Mouse (Mus musculus) midbrain, embryonic 14.5 days (tissue): ENCODE data around the gene Hacd3. TPM values are rescaled to one million over a fixed set of nuclear protein-coding genes. Genes with fewer than 3 reads are reported as not detected.

Experiments
- ATAC-seq: fragments of 200-750 bp; cut with Nextera tagmentation; 2 replicates; pipeline ENCODE4 v1.8.0; 2017; ENCODE audit warnings: moderate number of reproducible peaks, moderate library complexity; ENCODE audit not compliant: low FRiP score, low TSS enrichment
- DNase-seq: peaks from one replicate; pipeline ENCODE4 v3.0.0-alpha.2; 2015
- H3K27ac ChIP-seq: fragments of 300-500 bp; sonication (generic); replicated peaks from 2 replicates; pipeline ENCODE4 v1.5.1; 2014; ENCODE audit warnings: mild to moderate bottlenecking, low read depth, low read length, moderate library complexity
- H3K27me3 ChIP-seq: fragments of 300-500 bp; sonication (generic); 2 replicates; pipeline ENCODE4 v1.6.1; 2014; ENCODE audit warnings: low read length, control low read depth, mixed read lengths; ENCODE audit not compliant: control insufficient read depth, insufficient read depth
- H3K36me3 ChIP-seq: fragments of 300-500 bp; sonication (generic); 2 replicates; pipeline ENCODE4 v1.6.1; 2014; ENCODE audit warnings: low read length, control low read depth; ENCODE audit not compliant: control insufficient read depth, insufficient read depth
- H3K4me1 ChIP-seq: fragments of 300-500 bp; sonication (generic); 2 replicates; pipeline ENCODE4 v1.6.1; 2014; ENCODE audit warnings: mild to moderate bottlenecking, antibody characterized with exemption, low read length, control low read depth; ENCODE audit not compliant: control insufficient read depth, insufficient read depth
- H3K4me2 ChIP-seq: fragments of 300-500 bp; sonication (generic); 2 replicates; pipeline ENCODE4 v1.6.1; 2014; ENCODE audit warnings: mild to moderate bottlenecking, low read length, moderate library complexity
- H3K4me3 ChIP-seq: fragments of 300-500 bp; sonication (generic); replicated peaks from 2 replicates; pipeline ENCODE4 v1.5.1; 2014; ENCODE audit warnings: low read depth, low read length
- H3K9ac ChIP-seq: fragments of 300-500 bp; sonication (generic); replicated peaks from 2 replicates; pipeline ENCODE4 v1.6.1; 2014; ENCODE audit warnings: mild to moderate bottlenecking, low read length, moderate library complexity
- H3K9me3 ChIP-seq: fragments of 300-500 bp; sonication (generic); 2 replicates; pipeline ENCODE4 v1.6.1; 2016; ENCODE audit warnings: low read length, control low read depth, mixed read lengths; ENCODE audit not compliant: control insufficient read depth
- WGBS: fragments of 180-500 bp; shearing (Covaris S2); extraction: QIAGEN DNeasy Blood & Tissue Kit; methylation state at CpG from one replicate; pipeline ENCODE4 v1.1.7; 2014; 5-methylcytosine and 5-hydroxymethylcytosine counted together
- polyA plus RNA-seq: library from polyadenylated mRNA; unstranded; fragments of >200 nt; fragmentation: Nextera tagmentation; extraction: Ambion mirVana; gene quantifications from 2 replicates; pipeline ENCODE4 v1.2.1, GENCODE M21; 2014

The Hacd3 gene
- polyA plus RNA-seq, 1 experiment from 2014 or later: 171 TPM

DNA sequence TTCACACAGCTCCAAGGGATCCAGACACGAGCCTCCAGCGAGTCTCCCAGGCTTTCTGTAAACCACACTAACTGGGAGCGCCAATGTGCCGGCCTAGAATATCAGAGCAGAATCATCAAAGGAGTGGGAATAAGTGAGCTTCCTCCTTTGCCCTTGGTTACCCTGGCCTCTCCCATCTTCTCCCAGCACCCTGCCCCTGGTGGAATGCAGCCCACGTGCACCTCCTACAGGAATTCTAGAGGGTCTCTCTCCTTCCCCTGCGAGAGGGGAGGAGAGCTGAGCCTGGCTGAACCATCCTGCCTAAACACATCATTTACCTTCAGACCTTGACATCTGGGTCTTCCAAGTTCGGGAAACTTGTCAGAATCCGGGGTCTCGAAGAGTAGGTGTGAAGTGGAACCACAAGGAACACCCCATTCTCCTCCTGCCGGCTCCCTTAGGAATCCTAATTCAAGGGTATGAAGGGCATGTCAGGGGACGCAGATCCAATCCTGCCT is 70.3 kb downstream of the Hacd3 start, which contains the start of gene Slc24a1:
Gene Slc24a1, minus strand, starts transcription at position 447 of the 497 bp plus-strand sequence.
- 33% methylated on average over 11 of the region's 11 CpGs for WGBS

DNA sequence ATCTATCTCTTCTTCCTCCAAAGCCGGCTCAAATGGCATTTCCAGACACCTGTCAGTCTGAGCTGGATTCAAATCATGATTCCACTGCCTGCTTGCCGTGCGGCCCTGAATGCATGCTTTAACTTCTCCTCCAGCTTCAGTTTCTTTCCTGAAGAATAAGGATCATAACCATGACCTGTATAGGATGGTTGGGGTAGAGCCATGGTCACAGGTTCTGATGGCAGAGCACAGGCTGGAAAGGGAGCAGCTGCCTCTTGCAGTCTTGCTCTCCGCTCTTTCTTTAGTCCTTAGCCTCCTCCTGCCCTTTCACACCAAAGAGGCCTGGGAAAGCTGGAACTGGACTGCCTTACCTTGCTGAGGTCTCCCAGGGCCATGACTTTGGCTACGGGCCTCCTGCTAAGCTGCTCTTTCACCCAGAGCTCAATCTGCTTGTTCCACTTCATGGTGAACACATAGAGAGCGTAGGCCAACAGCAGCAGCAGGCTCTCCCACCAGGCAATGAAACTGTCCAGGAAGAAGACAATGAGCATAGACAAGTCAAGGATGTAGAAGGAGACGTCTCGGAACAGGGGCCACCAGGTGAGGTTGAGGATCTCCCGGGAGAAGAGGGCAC is 73.9 kb downstream of the Hacd3 start:
- ATAC-seq (no peak), DNase-seq (no peak)
- Histone ChIP-seq H3K27me3 (0 out of 2 replicates have a peak, but pooled peaks cover 2% of the 10 kb centered on the region), H3K9me3 (no peaks in the 10 kb centered on the region), H3K9ac (no peak overlapping the region), H3K4me1 (0 out of 2 replicates have a peak, but pooled peaks cover 4% of the 10 kb centered on the region), H3K4me2 (no peak overlapping the region), H3K27ac (no peak overlapping the region), H3K4me3 (no peak overlapping the region), H3K36me3 (no peaks in the 10 kb centered on the region)
- WGBS: 85% methylated on average over 9 of the region's 9 CpGs

More for the DNA sequence above, 70.3 kb downstream of the Hacd3 start, which contains the start of gene Slc24a1:
- H3K9me3 ChIP-seq: no peaks in the 10 kb centered on the region
- no peak within 1 kb of the TSS for H3K4me3 ChIP-seq
- no peaks in the 10 kb centered on the region for H3K36me3 ChIP-seq
- 0 out of 2 replicates have a peak, but pooled peaks cover 4% of the 10 kb centered on the region for H3K4me1 ChIP-seq
- no peak for ATAC-seq
- DNase-seq: no peak
- no peak within 1 kb of the TSS for H3K27ac ChIP-seq
- H3K4me2 ChIP-seq: no peak within 1 kb of the TSS
- no peak within 1 kb of the TSS for H3K9ac ChIP-seq
- H3K27me3 ChIP-seq: peaks cover 2% of the 10 kb centered on the region; the same call in 1 of the 2 replicates

DNA sequence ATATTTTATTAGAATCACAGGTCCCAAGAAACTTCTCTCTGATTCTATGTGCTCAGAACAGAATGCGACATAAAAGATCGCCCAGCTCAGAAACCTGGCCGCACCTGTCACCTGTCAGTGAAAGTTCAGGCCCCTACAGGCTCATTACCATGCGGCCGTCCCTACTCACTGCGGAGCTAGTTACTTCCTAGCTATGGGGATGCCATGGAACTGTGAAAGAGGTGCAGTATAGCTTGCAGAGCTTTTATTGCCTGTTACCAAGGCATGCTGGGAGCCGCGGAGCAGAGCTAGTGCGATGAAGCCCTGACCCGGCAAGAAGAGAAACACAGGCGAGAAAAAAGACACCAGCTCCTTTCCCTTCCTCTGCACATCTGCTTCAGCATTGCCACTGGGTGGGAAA is 77.5 kb downstream of the Hacd3 start:
- H3K4me3 ChIP-seq: no peak overlapping the region
- ATAC-seq (no peak), DNase-seq (no peak)
- no peaks in the 10 kb centered on the region for H3K4me1 ChIP-seq
- H3K36me3 ChIP-seq: no peaks in the 10 kb centered on the region
- 29% methylated on average over 11 of the region's 11 CpGs for WGBS
- no peak overlapping the region for H3K27ac ChIP-seq
- H3K27me3 ChIP-seq: no peaks in the 10 kb centered on the region
- no peak overlapping the region for H3K4me2 ChIP-seq
- no peaks in the 10 kb centered on the region for H3K9me3 ChIP-seq
- H3K9ac ChIP-seq: no peak overlapping the region

DNA sequence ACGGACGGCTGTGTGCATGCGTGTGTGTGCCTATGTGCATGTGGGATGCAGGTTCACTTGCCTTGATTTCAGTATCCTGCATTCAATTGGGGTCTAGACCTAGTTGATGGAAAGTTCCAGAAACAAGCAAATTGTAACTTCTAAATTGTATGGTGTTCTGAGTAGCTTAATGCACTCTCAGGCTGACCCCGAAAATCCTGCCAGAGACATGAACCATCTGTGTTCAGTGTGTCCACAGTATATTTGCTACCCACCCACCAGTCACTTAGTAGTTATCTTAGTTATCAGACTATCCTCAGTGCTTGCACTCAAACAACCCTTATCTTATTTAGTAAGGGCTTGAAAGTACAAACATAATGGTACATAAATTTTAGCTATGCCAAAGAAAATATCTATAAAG is 79.8 kb downstream of the Hacd3 start:
- no peaks in the 10 kb centered on the region for H3K27me3 ChIP-seq
- ATAC-seq: no peak
- H3K4me3 ChIP-seq: no peak overlapping the region
- no peaks in the 10 kb centered on the region for H3K36me3 ChIP-seq
- H3K4me2 ChIP-seq: no peak overlapping the region
- no peaks in the 10 kb centered on the region for H3K4me1 ChIP-seq
- no peaks in the 10 kb centered on the region for H3K9me3 ChIP-seq
- H3K9ac ChIP-seq: no peak overlapping the region
- 85% methylated on average over 4 of the region's 4 CpGs for WGBS
- H3K27ac ChIP-seq: no peak overlapping the region
- no peak for DNase-seq

DNA sequence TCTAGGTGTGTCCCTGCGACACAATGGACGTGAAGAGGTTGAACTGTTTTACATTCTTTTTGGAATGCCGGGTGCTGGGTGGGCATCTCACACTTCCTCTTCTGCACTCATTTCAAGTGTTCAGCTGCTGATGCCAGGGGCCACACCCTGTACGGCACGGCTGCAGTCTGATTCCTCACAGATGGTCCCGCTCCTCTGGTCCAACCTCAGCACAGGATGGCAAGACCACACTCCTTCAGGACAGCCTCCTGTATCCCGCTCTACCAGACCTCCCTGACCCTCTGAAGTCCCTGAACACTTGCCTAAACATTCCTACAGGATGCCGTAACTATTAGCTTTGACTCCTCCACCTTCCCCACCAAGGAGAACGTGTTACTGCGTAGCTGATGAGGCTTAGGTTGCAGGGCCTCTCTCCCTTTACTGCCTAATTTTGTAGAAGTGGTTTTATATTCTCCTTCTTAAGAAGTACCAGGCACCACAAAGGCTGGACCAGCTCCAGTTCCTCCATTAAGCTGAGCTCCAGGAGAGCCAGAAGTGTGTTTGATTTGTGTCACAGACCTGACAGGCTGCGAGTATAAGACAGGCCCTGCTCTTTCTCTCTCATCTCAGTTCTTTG is 80.7 kb downstream of the Hacd3 start:
- H3K27me3 ChIP-seq: no peaks in the 10 kb centered on the region

DNA sequence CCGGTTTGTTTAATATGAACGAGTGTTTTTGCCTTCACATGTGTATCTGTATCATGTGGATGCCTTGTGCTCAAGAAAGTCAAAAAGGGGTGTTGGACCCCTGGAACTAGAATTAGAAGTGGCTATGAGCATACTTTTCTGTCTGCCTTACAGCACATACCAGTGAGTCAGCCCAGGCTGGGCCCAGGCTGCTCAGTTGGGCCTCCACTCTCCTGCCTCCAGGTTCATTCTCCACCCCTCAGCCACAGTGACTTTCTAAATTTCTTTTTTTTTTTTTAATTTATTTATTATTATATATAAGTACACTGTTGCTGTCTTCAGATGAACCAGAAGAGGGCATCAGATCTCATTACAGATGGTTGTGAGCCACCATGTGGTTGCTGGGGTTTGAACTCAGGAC is 81.7 kb downstream of the Hacd3 start:
- no peak overlapping the region for H3K27ac ChIP-seq
- no peaks in the 10 kb centered on the region for H3K9me3 ChIP-seq
- no peaks in the 10 kb centered on the region for H3K27me3 ChIP-seq
- ATAC-seq (no peak), DNase-seq (no peak)
- H3K4me3 ChIP-seq: no peak overlapping the region
- no peak overlapping the region for H3K9ac ChIP-seq
- no peak overlapping the region for H3K4me2 ChIP-seq
- no peaks in the 10 kb centered on the region for H3K36me3 ChIP-seq
- WGBS: 85% methylated on average over 2 of the region's 2 CpGs
- H3K4me1 ChIP-seq: no peaks in the 10 kb centered on the region

More for the DNA sequence above, 80.7 kb downstream of the Hacd3 start:
- Histone ChIP-seq H3K27ac (no peak overlapping the region), H3K36me3 (no peaks in the 10 kb centered on the region), H3K9me3 (no peaks in the 10 kb centered on the region), H3K4me2 (no peak overlapping the region), H3K4me1 (no peaks in the 10 kb centered on the region), H3K9ac (no peak overlapping the region), H3K4me3 (no peak overlapping the region)
- ATAC-seq (no peak), DNase-seq (no peak)
- WGBS: 88% methylated on average over 11 of the region's 11 CpGs

DNA sequence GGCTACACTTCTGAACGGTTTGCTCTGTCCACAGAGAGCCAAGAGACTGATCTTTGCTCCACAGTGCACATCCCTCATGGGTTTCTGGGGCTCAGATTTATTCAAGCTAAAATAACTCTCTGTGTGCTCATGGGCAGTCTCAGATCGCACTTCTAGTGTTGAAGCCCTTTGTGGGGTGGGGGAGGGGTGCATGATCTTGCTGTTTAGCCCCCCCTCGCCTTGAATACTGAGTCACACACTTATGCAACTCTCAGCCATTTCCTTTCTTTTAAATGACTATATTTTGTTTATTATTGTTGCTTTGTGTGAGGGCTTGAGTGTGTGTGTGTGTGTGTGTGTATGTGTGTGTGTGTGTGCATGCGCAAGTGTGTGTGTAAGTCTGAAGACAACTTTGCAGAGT is 82.2 kb downstream of the Hacd3 start:
- Histone ChIP-seq H3K9ac (no peak overlapping the region), H3K27ac (no peak overlapping the region), H3K9me3 (no peaks in the 10 kb centered on the region), H3K4me2 (no peak overlapping the region), H3K27me3 (no peaks in the 10 kb centered on the region), H3K4me3 (no peak overlapping the region), H3K4me1 (no peaks in the 10 kb centered on the region), H3K36me3 (no peaks in the 10 kb centered on the region)
- DNase-seq (no peak), ATAC-seq (no peak)
- WGBS: 69% methylated on average over 4 of the region's 4 CpGs

DNA sequence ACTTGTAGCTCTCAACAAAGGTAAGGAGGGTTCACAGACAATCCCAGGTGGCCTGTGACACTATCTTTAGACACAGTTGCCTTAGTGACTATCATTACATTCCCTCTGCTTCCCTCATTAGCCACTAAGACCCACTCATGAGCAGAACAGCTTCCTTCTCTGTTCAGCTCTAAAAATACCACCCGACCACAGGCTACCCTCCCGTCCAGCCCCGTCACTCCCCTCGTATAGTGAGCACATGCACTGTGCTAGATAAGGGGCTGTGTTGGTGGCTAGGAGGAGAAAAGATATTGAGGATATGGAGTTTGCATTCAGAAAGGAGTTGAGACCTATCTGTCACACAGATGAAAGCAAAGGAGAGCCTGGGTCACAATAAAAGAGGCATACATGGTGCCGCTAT is 83.0 kb downstream of the Hacd3 start:
- no peak overlapping the region for H3K27ac ChIP-seq
- WGBS: 82% methylated on average over 5 of the region's 5 CpGs
- no peak for ATAC-seq
- no peak for DNase-seq
- no peak overlapping the region for H3K4me2 ChIP-seq
- no peak overlapping the region for H3K9ac ChIP-seq
- H3K4me3 ChIP-seq: no peak overlapping the region
- H3K9me3 ChIP-seq: no peaks in the 10 kb centered on the region
- H3K4me1 ChIP-seq: no peaks in the 10 kb centered on the region
- H3K36me3 ChIP-seq: no peaks in the 10 kb centered on the region
- no peaks in the 10 kb centered on the region for H3K27me3 ChIP-seq

DNA sequence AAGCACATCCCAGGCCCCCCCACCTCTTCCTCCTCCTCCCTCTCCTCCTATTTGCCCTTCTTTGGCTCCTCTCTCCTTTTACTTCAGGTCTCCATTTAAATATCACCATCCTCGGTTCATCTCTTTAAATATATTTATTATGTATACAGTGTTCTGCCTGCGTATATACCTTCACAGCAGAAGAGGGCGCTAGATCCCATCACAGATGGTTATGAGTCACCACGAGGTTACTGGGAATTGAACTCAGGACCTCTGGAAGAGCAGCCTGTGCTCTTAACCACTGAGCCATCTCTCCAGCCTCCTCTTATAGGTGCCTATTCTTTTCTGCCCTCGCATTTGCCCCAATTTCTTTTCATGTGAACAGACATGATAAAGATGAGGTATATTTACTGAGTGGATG is 84.0 kb downstream of the Hacd3 start:
- H3K4me2 ChIP-seq: no peak overlapping the region
- no peaks in the 10 kb centered on the region for H3K4me1 ChIP-seq
- no peak overlapping the region for H3K4me3 ChIP-seq
- ATAC-seq (no peak), DNase-seq (no peak)
- H3K9ac ChIP-seq: no peak overlapping the region
- no peak overlapping the region for H3K27ac ChIP-seq
- WGBS: 59% methylated on average over 5 of the region's 5 CpGs
- H3K36me3 ChIP-seq: no peaks in the 10 kb centered on the region
- no peaks in the 10 kb centered on the region for H3K27me3 ChIP-seq
- H3K9me3 ChIP-seq: no peaks in the 10 kb centered on the region
